Mouse (Mus musculus) C2C12 (cell line): ENCODE measurements at regions not wholly inside any gene's neighbourhood (a gene's known extent, or its start where the extent isn't known, plus 50 kb on each side); places are given as distances from the start of the nearest gene placed in this dataset.

Experiments used
- CEBPB ChIP-seq: IDR thresholded peaks from one replicate; pipeline ENCODE4 v1.6.1; 2011; ENCODE audit warnings: low read depth, mild to moderate bottlenecking, control low read depth, moderate library complexity
- CTCF ChIP-seq: IDR thresholded peaks from one replicate; pipeline ENCODE4 v1.5.1; 2011; ENCODE audit not compliant: control insufficient read depth, insufficient read depth, insufficient read length

- TF ChIP-seq CTCF (no peak), CEBPB (no peak)
These were observed 1146.7 kb downstream of the Poteg start for GRCm38 (mm10) chr8:28594191-28594590.
